Mouse (Mus musculus) lung, embryonic 15.5 days (tissue): Measurements from ENCODE around the gene Atp6v0e. TPM values are rescaled to one million over a fixed set of nuclear protein-coding genes. Genes with fewer than 3 reads are reported as not detected.

ENCODE experiments used
- ATAC-seq: fragments of 200-750 bp; cut with Nextera tagmentation; 2 replicates; pipeline ENCODE4 v1.8.0; 2017; ENCODE audit warnings: moderate number of reproducible peaks, borderline replicate concordance; ENCODE audit not compliant: low FRiP score, low TSS enrichment; ENCODE audit errors: extremely low read depth
- H3K27ac ChIP-seq: fragments of 300-500 bp; sonication (generic); 2 replicates; pipeline ENCODE4 v1.5.1; 2015; ENCODE audit warnings: moderate library complexity, mild to moderate bottlenecking, inconsistent platforms
- H3K27me3 ChIP-seq: fragments of 300-500 bp; sonication (generic); 2 replicates; pipeline ENCODE4 v1.6.1; 2015; ENCODE audit warnings: inconsistent platforms
- H3K36me3 ChIP-seq: fragments of 300-500 bp; sonication (generic); 2 replicates; pipeline ENCODE4 v1.6.1; 2015; ENCODE audit warnings: inconsistent platforms
- H3K4me1 ChIP-seq: fragments of 300-500 bp; sonication (generic); 2 replicates; pipeline ENCODE4 v1.6.1; 2015; ENCODE audit warnings: inconsistent platforms
- H3K4me2 ChIP-seq: fragments of 300-500 bp; sonication (generic); 2 replicates; pipeline ENCODE4 v1.6.1; 2015; ENCODE audit warnings: inconsistent platforms, mild to moderate bottlenecking, moderate library complexity
- H3K4me3 ChIP-seq: fragments of 300-500 bp; sonication (generic); 2 replicates; pipeline ENCODE4 v1.5.1; 2015; ENCODE audit warnings: mild to moderate bottlenecking, inconsistent platforms
- H3K9ac ChIP-seq: fragments of 300-500 bp; sonication (generic); 2 replicates; pipeline ENCODE4 v1.6.1; 2015; ENCODE audit warnings: inconsistent platforms
- H3K9me3 ChIP-seq: fragments of 300-500 bp; sonication (generic); 2 replicates; pipeline ENCODE4 v1.6.1; 2016; ENCODE audit warnings: inconsistent platforms
- WGBS: fragments of 180-500 bp; shearing (Covaris S2); methylation state at CpG from one replicate; pipeline ENCODE4 v1.1.7; 2015; 5-methylcytosine and 5-hydroxymethylcytosine counted together
- polyA plus RNA-seq: library from polyadenylated mRNA; unstranded; fragments of >200 nt; fragmentation: Nextera tagmentation; extraction: Ambion mirVana; gene quantifications from 2 replicates; pipeline ENCODE4 v1.2.1, GENCODE M21; 2015

The Atp6v0e gene
- polyA plus RNA-seq, 1 experiment from 2014 or later = 164 TPM

DNA sequence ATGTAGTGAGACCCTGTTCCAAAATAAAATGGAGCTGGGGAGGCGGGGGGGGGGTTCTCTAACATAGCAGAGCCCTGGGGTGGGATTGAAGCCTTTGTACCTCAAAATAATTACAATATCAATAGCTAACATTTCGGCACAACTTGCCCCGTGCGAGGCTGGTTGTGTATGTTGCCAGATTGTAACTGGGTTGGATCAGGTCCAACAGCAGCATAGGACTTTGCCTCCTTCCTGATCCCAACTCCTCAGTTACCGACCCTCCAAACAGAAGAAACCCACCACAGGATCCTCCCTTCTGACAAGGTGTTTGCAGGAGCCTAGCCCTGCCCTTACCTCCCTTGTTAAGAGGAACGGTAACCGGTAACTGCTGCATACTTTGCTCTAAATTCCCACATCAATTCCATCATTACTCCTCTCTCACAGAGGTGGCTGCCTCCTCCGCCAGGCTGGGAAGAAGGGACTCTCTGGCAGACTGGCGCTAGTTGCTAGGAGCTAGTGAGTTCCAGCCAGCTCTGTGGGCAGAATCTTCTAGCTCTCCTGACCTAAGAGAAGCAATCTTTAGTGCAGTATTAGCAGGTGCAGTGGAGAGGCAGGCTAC lies 46.1 kb downstream of the Atp6v0e start:
- H3K4me3 ChIP-seq = no peak overlapping the region
- no peak for ATAC-seq
- H3K4me1 ChIP-seq = no peaks in the 10 kb centered on the region
- H3K27ac ChIP-seq = no peak overlapping the region
- no peak overlapping the region for H3K9ac ChIP-seq
- 37% methylated on average over 9 of the region's 9 CpGs for WGBS
- no peaks in the 10 kb centered on the region for H3K9me3 ChIP-seq
- H3K4me2 ChIP-seq = no peak overlapping the region
- H3K36me3 ChIP-seq = no peaks in the 10 kb centered on the region
- no peaks in the 10 kb centered on the region for H3K27me3 ChIP-seq

DNA sequence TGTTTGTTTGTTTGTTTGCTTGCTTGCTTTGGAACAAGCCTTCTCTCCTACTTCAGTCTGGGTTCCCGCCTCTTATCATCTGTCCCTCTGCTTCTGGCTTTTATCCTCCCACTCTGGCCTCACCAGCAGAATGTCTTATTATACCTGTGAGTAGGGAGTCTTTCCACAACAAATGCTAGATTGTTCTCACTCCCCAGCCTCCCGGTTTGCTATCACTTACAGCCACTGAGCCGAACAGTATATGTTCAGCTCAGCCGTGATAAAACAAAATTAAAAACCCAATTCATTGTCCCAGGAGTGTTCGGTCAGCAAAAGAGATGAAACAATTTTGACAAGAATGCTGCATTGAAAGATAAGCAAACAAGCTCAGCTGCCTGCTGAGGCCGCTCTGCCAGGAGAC lies 47.0 kb downstream of the Atp6v0e start:
- no peaks in the 10 kb centered on the region for H3K9me3 ChIP-seq
- no peak for ATAC-seq
- 21% methylated on average over 6 of the region's 6 CpGs for WGBS
- H3K4me2 ChIP-seq = no peak overlapping the region
- no peaks in the 10 kb centered on the region for H3K36me3 ChIP-seq
- H3K27ac ChIP-seq = no peak overlapping the region
- no peak overlapping the region for H3K4me3 ChIP-seq
- no peak overlapping the region for H3K9ac ChIP-seq
- no peaks in the 10 kb centered on the region for H3K27me3 ChIP-seq
- peaks cover 6% of the 10 kb centered on the region for H3K4me1 ChIP-seq

DNA sequence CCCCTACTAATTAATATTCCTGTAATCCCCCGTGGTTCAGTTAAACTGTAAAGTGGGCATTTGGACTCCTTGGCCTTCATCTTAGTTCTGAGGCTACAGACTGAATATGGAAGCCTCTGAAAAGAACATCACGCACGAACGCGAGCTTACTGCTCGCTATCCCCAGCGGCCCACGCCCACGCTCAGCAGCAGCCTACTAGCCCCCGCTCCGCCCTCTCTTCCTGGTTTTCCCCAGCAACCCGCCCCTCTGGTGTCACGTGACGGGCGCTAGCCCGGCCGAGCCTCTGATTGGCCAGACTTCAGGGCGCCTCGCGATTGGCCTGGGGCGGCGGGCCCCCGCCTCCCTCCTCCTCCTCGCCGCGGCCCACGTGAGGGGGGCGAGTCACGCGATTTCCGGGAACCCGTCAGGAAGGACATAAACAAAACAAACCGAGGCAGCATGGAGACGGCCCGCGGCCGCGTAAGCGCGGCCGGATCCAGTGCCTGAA lies 52.3 kb downstream of the Atp6v0e start, which contains the start of gene Crebrf:
Gene Crebrf, plus strand, starts transcription at position 380 of the 488 bp plus-strand sequence.
- no peaks in the 10 kb centered on the region for H3K9me3 ChIP-seq
- peak within 1 kb of the TSS; percentile 99 for H3K4me3 ChIP-seq
- no peaks in the 10 kb centered on the region for H3K27me3 ChIP-seq
- peak within 1 kb of the TSS; percentile 68 for H3K9ac ChIP-seq
- no peaks in the 10 kb centered on the region for H3K36me3 ChIP-seq
- WGBS = under 1% methylated on average over 39 of the region's 41 CpGs
- H3K4me1 ChIP-seq = peaks cover 7% of the 10 kb centered on the region
- ATAC-seq = peak; percentile 82
- peak within 1 kb of the TSS; percentile 81 for H3K4me2 ChIP-seq
- H3K27ac ChIP-seq = peak within 1 kb of the TSS; percentile 76

DNA sequence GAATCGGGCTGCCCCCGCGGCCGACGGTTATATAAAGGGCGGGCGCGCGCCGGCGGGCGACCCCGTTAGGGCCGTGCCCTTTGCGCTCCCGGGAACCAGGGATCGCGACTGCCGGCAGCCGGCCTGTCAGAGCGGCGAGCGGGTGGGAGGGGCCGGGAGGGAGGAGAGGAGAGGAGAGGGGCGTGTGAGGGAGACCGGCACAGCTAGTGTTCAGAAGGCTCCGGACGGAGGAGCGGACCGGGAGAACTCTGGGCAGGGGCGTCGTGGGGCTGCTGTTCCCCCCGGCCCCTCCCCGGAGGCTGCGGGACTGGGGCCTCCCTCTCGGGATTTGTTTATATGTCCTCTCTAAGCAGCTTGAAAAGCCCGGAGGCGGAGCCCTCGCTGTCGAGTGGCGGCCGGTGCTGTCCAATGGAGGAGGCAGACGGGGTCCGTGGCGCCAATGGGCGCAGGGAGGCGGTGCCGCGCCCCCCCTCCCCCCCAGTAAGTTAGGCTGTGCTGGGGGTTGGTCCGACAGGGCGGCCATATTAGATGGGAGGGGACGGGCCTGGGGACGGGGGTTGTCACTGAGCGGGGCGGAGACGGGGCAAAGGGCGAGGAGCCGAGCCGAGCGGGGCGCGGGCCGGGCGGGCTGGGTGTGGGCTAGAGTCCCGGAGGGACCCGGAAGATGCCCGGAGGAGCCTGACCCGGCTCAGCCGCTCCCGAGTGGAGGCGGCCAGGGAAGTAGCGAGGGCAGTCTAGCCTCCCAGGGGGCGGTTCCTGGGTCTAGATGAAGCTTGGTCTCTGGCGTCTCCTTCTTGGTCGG lies 53.1 kb downstream of the Atp6v0e start:
- Histone ChIP-seq H3K27me3 (no peaks in the 10 kb centered on the region), H3K4me2 (peak overlapping the region; percentile 70), H3K4me1 (peaks cover 7% of the 10 kb centered on the region), H3K36me3 (no peaks in the 10 kb centered on the region), H3K9ac (peak overlapping the region; percentile 68), H3K4me3 (peak overlapping the region; percentile 99), H3K27ac (peak overlapping the region; percentile 76), H3K9me3 (no peaks in the 10 kb centered on the region)
- ATAC-seq = peak; percentile 98
- 0% methylated on average over 61 of the region's 75 CpGs for WGBS

DNA sequence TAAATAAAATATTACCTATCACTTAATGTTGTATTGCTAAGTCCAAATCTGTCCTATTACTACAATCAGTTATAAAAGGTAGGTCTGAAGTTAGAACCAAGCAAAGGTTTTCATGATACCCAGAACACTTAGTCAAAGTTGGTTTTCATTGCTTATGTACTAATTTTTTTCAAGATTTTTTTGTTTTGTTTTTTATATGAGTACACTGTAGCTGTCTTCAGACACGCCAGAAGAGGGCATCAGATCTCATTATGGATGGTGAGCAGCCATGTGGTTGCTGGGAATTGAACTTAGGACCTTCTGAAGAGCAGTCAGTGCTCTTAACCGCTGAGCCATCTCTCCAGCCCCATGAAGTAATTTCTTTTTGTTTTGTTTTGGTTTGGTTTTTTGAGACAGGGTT lies 54.8 kb downstream of the Atp6v0e start:
- H3K9me3 ChIP-seq = no peaks in the 10 kb centered on the region
- WGBS = 58% methylated on average over 2 of the region's 2 CpGs
- no peak overlapping the region for H3K27ac ChIP-seq
- no peak for ATAC-seq
- no peak overlapping the region for H3K4me2 ChIP-seq
- H3K4me3 ChIP-seq = no peak overlapping the region
- H3K4me1 ChIP-seq = peaks cover 7% of the 10 kb centered on the region
- H3K27me3 ChIP-seq = no peaks in the 10 kb centered on the region
- no peaks in the 10 kb centered on the region for H3K36me3 ChIP-seq
- no peak overlapping the region for H3K9ac ChIP-seq

DNA sequence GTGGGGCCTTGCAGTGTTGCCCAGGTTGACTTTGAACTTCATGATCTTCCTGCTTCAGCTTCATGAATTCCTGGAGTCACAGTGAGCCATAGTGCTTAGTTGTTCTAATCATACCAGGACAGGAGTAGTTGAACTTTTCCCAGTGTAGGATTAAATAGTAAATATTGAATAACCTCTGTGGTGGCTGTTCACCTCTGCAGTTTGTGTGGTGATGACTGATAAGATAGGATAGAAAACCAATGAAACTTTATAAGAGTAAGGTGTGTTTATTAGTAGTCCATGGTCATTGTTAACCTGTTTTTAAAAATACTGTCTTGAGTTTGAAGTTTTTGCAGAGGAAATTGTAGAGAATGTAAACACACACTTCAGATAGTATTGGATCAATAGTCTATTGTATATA lies 56.4 kb downstream of the Atp6v0e start:
- Histone ChIP-seq H3K27me3 (no peaks in the 10 kb centered on the region), H3K4me3 (no peak overlapping the region), H3K27ac (no peak overlapping the region), H3K9ac (no peak overlapping the region), H3K9me3 (no peaks in the 10 kb centered on the region), H3K4me2 (no peak overlapping the region), H3K4me1 (peaks cover 11% of the 10 kb centered on the region), H3K36me3 (no peaks in the 10 kb centered on the region)
- ATAC-seq = no peak

DNA sequence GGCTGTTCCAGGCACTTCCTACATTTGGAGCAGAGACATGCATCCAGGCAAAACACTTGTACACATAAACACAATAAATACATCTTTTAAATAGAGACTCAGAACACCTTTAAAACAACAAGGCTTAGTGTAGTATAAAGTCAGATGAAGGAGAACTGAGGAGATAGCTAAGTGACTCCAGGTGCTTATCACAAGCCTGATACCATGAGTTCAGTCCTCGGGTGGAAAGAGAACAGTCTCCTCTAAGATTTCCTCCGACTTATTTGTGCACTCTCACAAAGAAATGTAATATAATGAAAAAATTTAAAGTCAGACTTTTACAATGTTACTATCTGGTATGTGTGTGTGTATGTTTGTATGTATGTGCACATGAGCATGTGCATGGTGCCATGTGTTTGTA lies 58.8 kb downstream of the Atp6v0e start:
- WGBS = 67% methylated on average over 2 of the region's 2 CpGs
- H3K4me2 ChIP-seq = no peak overlapping the region
- H3K9ac ChIP-seq = no peak overlapping the region
- H3K27ac ChIP-seq = no peak overlapping the region
- no peaks in the 10 kb centered on the region for H3K36me3 ChIP-seq
- no peak for ATAC-seq
- no peak overlapping the region for H3K4me3 ChIP-seq
- H3K4me1 ChIP-seq = peaks cover 11% of the 10 kb centered on the region; the same call in 1 of the 2 replicates
- H3K9me3 ChIP-seq = no peaks in the 10 kb centered on the region
- H3K27me3 ChIP-seq = no peaks in the 10 kb centered on the region

DNA sequence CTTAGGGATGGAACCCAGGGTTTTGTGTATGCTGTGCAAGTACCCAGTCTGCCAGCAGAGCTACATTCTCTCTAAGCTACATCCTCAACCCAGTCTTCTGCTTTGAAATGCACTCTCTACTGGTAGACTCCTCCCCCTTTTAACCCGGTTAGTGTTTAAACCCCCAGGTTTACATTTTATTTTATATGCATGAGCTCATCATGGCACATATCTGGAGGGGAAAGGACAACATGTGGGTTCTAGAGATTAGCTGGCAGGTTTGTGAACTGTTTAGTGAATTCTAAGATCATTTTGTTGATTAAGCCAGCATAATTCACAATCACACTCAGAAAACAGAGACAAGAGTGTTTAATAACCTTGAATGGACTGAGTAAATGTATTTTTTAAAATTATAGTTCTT lies 61.8 kb downstream of the Atp6v0e start:
- H3K36me3 ChIP-seq = no peaks in the 10 kb centered on the region
- no peak for ATAC-seq
- H3K4me1 ChIP-seq = peaks cover 11% of the 10 kb centered on the region; the same call in 1 of the 2 replicates
- 27% methylated on average over 1 of the region's 1 CpGs for WGBS
- no peak overlapping the region for H3K9ac ChIP-seq
- no peak overlapping the region for H3K27ac ChIP-seq
- no peaks in the 10 kb centered on the region for H3K9me3 ChIP-seq
- no peak overlapping the region for H3K4me3 ChIP-seq
- no peaks in the 10 kb centered on the region for H3K27me3 ChIP-seq
- no peak overlapping the region for H3K4me2 ChIP-seq

DNA sequence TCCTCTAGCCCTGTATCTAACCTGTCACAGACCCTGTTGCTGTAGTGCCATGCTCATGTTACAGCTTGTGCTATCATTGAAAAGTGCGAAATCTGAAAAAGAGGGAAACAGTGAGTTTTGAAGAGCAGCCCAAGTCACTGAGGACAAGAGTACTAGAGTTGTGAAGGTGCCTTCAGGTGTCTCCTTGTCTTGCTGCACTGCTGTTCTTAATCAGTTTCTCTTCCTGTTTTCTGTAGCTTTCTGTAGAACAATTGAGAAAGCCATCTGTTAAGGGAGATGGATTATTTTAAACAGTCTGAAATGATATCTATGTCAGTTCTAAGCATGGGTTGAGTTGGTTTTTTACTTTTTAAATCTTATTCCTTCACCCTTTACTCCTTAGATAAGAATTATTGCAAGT lies 63.6 kb downstream of the Atp6v0e start:
- Histone ChIP-seq H3K27ac (no peak overlapping the region), H3K9ac (no peak overlapping the region), H3K27me3 (no peaks in the 10 kb centered on the region), H3K36me3 (no peaks in the 10 kb centered on the region), H3K4me2 (no peak overlapping the region), H3K4me1 (peaks cover 11% of the 10 kb centered on the region; the same call in 1 of the 2 replicates), H3K4me3 (no peak overlapping the region), H3K9me3 (no peaks in the 10 kb centered on the region)
- WGBS = 53% methylated on average over 1 of the region's 1 CpGs
- no peak for ATAC-seq

DNA sequence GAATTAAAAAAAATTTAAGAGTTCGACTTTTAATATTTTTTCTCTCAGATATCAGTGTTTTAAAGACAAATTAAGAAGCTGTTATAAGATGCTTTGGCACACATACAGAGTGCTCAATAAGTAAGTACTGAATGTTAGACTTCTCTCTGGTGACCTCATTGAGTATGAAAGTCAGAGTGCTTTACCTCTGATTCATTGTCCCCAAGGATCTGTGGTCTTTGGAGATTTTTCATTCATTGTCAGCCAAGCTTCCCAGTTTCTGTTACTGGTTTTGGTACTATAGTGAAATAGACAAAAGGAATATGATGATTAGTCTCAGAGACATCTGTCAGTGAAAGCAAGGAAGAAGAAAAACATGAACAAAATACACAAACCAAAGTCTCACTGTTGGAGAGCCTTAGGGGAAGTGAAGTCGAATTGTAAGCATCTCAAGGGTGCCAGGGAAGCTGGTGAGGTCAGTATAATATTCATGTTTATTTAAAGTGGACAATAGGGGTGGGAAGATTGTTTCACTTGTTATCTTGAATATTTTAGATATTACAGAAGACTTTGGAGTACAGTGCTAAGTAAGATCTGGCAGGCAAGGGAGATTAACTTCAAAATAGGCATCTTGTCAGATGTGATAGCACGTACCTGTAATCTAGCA lies 64.2 kb downstream of the Atp6v0e start:
- Histone ChIP-seq H3K27me3 (no peaks in the 10 kb centered on the region), H3K9me3 (no peaks in the 10 kb centered on the region), H3K4me3 (no peak overlapping the region), H3K36me3 (no peaks in the 10 kb centered on the region), H3K4me1 (peaks cover 11% of the 10 kb centered on the region; the same call in 1 of the 2 replicates), H3K27ac (no peak overlapping the region), H3K4me2 (no peak overlapping the region), H3K9ac (no peak overlapping the region)
- no peak for ATAC-seq
- 62% methylated on average over 3 of the region's 3 CpGs for WGBS

DNA sequence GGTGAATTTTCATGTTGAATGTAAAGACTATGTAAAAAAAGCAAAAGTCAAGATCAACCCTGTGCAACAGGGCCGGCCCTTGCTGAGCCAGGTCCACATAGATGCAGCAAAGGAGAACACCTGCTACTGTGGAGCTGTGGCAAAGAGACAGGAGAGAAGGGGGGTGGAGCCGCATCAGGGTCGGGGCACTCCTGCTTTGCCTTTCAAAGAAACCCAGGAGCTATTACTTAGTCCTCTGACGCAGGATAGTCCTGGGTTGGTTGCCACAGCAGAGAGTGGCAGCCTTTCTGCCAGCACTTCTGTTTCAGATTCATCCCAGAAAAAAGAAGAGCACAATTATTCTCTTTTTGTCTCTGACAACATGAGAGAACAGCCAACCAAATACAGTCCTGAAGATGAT lies 79.5 kb downstream of the Atp6v0e start:
- Histone ChIP-seq H3K4me3 (no peak overlapping the region), H3K4me2 (no peak overlapping the region), H3K9ac (no peak overlapping the region), H3K27ac (no peak overlapping the region), H3K9me3 (no peaks in the 10 kb centered on the region), H3K4me1 (no peaks in the 10 kb centered on the region), H3K36me3 (no peaks in the 10 kb centered on the region; the same call in 1 of the 2 replicates), H3K27me3 (no peaks in the 10 kb centered on the region)
- WGBS = 65% methylated on average over 4 of the region's 4 CpGs
- ATAC-seq = no peak

DNA sequence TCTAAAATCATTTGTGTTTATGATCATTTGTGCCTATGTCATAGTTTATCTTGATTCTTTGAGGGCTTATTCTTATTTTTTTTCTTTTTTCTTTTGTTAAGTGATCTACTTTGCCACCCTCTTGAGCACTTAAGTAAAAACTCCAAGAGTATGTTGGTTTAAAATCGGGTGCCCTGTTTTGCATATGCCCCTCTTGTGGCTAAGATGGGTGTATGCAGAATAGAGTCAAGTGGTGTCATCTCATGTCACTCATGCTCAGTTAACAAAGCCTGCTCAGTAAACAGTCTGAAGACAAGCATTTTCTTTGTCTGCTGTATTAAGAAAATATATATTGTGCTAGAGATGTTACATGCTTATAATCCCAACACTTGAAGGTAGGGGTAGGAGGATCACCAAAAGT lies 80.3 kb downstream of the Atp6v0e start:
- Histone ChIP-seq H3K9me3 (no peaks in the 10 kb centered on the region), H3K4me1 (no peaks in the 10 kb centered on the region), H3K27ac (no peak overlapping the region), H3K9ac (no peak overlapping the region), H3K4me2 (no peak overlapping the region), H3K4me3 (no peak overlapping the region), H3K27me3 (no peaks in the 10 kb centered on the region), H3K36me3 (no peaks in the 10 kb centered on the region; the same call in 1 of the 2 replicates)
- no peak for ATAC-seq
- 66% methylated on average over 1 of the region's 1 CpGs for WGBS
